Mouse (Mus musculus) monocyte, adult 2 months (primary cell): ENCODE data around the gene Auh.

Source experiments
- DNase-seq, 2 experiments: peaks; one replicate each; pipeline ENCODE4 v3.0.0; 2022; ENCODE audit warnings: low spot score in 2 of 2, low read depth in 1 of 2

Auh gene

DNA sequence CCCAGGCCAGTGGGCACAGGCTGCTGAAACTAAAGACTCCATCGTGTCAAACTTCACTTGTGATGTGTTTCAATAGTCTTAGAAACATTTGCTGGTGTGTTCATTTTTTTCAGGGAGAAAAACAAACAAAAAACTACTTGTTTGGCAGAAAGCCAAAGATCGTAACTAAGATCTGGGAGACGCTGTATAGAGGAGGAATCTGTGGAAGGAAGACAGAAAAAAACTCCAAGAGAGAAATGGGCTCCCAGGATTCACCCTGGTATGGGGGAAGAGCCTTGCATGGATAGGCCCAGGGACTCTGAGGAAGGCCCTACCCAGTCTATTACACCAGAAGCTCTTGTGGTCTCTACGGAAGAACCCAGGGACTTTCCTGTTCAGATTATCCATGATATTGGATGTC, 123.5 kb downstream of the Auh start:
- no peak for DNase-seq

DNA sequence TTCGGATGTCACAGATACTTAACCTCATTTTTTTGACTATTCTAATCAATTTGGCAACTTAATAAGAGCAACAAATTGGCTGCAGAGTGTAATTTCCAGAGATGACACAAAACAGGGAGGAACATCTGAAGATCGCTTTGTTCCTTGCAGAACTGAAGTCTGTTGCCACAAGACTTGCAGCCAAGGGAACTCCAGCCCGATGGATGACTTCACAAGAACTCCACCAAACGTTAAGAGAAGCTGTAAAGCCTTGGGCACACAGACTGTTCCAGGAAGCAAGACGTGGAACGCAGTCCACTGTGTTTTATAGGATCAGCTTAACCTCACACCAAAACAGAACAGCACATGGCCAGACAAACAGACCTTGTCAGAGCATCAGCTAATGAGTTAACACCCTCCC, 123.9 kb downstream of the Auh start:
- DNase-seq = no peak

DNA sequence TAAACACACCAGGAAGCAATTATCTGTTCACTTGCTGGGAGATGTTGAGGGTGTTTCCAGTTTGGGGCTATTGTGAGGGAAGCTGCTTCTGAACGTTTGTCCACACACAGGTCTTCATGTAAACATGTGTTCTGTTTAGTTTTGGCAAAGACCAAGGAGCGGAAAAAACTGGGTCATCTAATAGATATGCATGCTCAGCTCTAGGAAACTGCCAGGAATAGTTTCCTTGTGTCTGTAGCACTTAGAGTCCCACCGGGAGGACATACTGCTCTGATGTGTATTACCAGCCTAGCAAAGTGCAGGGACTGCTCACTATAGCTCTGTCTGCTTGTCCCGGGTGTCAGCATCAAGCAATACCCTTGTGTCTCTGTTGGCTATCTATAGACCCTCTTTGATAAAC, 127.0 kb downstream of the Auh start:
- no peak for DNase-seq

DNA sequence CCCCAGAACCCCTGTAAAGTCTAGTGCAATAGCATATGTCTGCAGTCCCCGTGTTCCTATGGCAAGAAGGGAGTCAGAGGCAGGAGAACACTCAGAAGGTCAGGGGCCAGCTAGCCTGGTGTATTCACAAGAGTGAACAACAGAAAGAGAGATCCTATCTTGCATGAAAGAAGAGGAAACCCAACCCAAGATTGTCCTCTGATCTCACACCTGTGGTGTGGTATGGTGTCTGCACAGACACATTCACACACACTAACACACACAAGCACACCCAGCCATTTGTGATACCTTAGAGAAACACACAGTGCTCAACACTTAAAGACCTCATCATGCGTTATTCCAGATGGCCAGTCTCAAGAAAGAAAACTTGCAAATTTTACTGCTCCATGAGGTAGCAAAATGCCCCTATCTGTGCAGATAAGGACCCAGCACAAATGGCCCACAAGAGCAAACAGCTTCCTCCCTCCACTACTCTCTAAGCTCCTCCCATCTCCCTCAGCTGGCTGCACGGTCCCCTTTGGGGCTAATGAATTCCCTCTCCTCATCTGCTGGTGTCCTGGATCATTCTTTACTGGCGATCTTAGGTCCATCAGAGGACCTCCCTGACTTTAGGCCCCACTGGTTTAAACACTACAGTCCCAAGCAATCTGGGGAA, 128.7 kb downstream of the Auh start:
- DNase-seq = no peak

DNA sequence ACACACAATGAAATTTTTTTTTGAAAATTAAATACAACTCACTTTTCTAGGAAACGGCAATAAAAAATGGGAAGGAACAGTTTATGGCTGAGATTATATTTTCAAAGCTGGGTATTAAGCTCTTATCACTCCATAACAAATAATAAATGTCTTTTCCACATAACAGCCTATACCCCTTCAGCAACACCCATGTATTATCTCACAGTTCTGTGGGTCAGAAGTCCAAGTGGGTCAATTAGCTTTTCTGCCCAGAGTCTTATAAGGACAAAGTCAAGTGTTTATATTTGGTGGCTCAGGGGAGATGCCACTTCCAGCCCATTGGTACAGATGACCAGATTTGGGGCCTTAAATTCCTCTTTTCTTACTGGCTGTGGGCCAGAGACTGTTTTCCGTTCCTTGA, 129.4 kb downstream of the Auh start:
- DNase-seq = no peak

DNA sequence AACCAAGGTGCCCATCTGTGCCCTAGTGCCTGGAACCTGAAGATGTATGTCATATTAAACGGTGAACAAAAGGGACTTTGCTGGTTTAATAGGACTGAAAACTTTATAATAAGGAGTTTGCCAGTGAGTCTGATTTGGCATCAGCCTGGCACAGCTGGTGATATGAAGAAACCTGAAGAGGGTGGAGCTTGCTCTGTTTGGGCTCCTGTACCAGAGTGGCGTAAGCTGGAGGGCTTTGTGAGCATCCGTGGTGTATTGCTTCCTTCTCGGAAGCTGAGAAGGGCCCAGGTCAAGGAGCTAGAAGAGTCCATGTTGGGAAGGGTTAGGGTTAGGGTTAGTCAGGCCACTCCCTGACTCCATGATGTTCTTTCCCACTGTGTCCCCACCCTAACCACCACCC, 135.2 kb downstream of the Auh start:
- no peak for DNase-seq

DNA sequence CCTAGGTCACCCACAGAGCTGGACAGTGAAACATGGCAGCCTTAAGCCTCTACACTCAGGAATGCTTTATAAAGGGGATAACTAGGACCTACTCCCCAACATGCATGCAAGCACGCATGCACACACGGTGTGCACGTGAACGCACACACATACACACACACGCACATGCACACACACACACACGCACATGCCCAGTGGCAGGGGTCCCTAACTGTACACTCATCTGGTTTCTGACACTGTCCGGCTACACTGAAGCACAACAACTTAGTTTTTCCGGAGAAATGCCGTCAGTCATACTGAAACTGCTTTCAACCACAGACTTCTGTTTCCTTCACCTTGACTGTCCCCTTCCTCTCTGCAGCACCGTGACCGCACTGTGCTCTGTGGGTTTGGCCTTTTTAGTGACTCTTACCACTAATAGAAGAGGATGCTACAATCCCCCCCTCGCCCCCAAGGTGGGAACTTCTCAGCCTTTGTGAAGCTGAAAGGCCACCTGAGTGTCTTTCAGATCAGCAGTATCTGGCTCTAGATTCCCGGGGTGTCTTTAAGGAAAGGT, 136.0 kb downstream of the Auh start:
- DNase-seq = peak; percentile 11 to 34

DNA sequence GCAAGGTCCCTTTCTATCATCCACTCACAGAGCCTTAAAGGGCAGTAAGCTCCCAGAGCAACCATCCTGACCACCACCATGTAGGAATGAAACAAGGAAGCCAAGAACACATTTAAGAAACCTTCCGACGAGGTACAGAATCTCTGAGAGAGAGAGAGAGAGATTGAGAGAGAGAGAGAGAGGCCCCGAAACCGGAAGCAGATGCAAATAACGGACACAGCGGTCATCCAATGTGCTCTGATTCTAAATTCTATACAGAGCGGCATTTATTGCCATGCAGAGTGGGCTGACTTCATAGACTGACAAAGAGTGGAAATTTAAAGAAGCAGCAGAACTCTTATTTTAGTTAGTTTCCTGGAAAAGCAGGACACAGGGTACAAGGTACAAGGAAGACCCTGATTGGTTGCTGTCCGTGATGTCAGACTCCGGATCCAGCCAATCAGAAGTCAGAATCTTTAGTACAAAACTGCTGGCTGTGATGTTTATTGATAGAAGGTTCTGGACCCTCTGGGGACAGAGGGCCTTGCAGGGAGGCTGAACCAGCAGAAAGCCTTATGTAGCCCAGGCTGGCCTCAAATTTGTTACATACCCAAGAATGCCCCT, 137.1 kb downstream of the Auh start:
- no peak for DNase-seq

DNA sequence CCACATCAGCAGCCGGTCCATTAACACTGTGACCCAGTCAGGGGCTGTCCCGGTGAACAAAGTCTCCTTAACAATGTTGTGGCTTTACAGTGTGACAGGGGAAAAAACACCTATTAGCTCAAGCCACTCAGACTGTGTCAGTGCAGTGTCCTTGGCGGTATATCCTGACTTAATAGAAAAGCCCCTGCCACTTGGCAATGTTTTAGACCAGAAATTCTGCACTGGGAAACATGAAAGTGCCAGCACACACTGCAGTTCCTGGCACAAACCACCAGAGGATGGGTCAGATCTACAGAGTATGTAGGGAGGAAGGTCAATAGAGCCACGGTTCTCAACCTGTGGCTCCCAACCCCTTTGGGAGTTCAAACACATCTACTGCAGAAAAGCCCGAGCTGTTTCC, 138.6 kb downstream of the Auh start:
- DNase-seq = no peak
